Mouse (Mus musculus) cerebral cortex, adult 2 months (tissue): ENCODE results near the gene Cox17.

Source experiments
- WGBS: fragments of 180-500 bp; shearing (Covaris S2); methylation state at CpG from one replicate; pipeline ENCODE4 v1.1.7; 2018; 5-methylcytosine and 5-hydroxymethylcytosine counted together

Cox17 gene

DNA sequence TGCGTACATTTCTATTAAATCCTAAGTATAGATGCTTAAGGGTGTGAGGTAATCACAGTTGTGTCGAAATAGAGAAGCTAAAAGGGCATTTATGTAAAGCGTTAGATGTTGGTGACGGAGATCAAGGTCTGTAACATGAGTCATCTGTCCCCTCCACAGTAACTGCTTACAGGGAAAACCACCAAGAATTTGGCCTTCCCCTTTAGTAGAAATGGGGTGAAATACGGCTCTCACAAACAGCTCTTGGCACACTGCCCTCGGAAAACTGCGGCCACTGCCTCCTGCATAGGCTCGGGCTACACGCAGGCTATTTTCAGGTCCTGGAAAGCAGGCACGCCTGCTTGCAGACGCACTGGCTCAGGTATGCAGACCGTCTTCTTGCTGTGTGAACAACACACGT is 49.4 kb downstream of the Cox17 start:
- 59% methylated on average over 13 of the region's 13 CpGs for WGBS

DNA sequence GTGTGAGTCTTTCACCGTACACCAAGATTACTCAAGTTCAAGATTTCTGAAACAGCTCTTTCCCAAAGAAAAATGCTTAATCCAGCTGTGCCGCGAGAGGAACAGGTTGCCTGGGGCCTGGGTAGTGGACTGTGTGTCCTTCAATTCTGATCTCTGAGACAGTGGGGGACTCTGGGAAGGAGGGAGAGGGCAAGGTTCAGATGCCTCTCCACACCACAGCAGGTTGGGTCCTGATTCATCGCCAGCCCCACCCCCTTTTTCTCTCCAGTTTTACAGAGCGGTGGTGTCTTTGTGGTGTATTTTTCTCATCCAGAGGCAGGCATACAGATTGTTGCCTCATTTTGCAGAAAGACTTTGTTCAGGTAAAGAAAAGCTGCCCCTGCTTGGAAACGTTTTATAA is 51.5 kb downstream of the Cox17 start:
- 93% methylated on average over 6 of the region's 6 CpGs for WGBS

DNA sequence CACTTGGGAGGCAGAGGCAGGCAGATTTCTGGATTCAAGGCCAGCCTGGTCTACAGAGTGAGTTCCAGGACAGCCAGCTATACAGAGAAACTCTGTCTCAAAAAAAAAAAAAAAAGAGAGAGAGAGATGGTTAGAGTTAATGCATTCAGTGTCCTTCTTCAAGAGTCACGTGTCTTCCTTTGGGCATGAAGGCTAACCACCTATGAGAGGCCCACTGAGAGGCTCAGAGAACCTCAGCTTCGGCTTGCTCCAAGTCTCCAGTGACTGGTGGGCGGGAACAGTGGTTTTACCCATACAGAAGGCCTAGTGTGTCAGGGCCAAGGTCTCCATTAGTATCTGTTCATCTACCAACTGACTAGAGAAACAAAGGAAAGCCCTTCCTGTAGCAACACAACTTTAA is 52.3 kb downstream of the Cox17 start:
- 70% methylated on average over 3 of the region's 3 CpGs for WGBS

DNA sequence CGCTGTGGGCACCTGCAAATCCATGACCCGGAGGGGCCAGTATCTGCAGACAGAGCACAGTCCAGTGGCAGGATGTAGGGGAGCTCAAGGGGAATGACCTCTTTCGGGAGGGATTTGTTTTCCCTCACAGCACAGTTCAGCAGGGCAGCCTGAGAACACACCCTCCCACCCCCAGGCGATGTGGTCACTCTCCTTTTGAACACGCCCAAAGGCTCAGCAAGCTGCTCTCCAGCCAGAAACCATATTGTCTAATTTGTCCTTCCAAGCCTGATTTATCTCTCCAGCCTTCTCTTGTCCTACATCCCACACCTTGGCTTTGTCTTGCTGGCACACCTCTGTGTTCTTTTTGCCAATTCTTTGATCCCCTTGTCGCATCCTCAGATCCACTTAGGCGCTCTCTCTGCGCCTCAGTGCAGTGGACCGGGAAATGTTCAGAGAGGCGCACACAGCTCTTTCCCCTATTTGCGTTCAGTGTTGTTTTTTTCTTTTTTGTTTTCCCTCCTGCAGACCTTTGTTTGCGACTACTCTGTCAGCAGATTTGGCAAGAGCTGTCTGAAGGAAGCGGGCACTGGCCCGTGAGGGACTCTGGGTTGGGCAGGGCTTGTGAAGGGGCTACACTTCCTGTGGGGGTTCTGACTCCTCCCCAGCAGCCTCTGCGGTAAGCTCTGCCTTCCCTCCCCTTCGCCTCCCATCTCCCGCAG is 52.9 kb downstream of the Cox17 start:
- 14% methylated on average over 17 of the region's 17 CpGs for WGBS

DNA sequence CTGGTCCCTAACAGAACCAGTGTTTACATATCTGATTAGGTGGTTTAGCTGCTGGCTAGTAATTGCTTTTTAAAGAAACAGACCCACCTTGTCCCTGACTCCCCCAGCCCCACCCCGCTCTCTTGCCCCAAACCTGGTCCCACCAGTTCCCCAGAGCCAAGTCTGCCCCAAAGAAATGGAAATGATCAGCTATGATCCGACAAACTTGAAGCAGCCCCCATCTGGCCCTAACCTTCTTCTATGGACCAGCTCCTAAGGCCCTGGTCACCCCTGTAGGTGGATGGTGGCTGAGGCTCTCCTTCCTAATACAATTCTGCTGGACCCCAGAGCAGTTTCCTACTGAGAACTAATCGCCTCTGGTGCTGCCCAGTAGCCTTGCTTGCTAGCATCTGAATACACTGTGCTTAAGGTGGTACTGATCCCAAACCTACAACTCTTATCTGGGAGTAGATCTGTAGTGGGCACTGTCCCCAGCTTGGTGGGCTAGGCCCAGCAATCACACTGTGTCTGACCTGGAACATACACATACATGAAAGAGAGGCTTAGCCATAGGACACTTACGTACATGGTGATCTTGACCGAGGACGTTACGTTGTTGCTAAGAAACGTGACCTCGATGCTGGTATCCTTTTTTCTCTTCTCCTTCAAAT is 53.6 kb downstream of the Cox17 start:
- WGBS, result 84% methylated on average over 9 of the region's 9 CpGs

DNA sequence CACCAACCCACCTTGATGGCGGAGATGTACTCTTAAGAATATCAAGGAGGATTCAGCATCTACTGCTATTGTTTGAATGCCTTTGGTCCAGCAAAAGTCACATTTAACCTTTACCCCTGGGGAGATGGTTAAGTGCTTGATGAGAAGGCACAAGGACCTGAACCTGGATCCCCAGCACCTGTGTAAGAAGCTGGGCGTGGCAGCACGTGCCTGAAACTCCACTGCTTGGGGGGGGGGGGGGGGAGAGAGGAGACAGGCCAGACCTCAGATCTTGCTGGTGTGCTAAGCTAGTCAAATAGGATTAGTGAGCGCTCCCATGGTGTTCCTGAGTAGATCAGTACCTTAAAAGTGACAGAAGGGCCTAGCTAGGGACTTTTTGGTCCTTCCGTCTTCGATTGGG is 54.7 kb downstream of the Cox17 start:
- 95% methylated on average over 6 of the region's 6 CpGs for WGBS
